Mouse (Mus musculus) neural tube, embryonic 12.5 days (tissue): ENCODE measurements around the gene Actr8. TPM values are rescaled to one million over a fixed set of nuclear protein-coding genes. Genes with fewer than 3 reads are reported as not detected.

Experiments used
- ATAC-seq: fragments of 200-750 bp; cut with Nextera tagmentation; 2 replicates; pipeline ENCODE4 v1.8.0; 2017; ENCODE audit warnings: low read depth, mild to moderate bottlenecking, moderate TSS enrichment, moderate library complexity; ENCODE audit not compliant: low FRiP score
- H3K27ac ChIP-seq: fragments of 300-500 bp; sonication (generic); 2 replicates; pipeline ENCODE4 v1.5.1; 2016
- H3K27me3 ChIP-seq: fragments of 300-500 bp; sonication (generic); replicated peaks from 2 replicates; pipeline ENCODE4 v1.6.1; 2016; ENCODE audit warnings: mild to moderate bottlenecking
- H3K36me3 ChIP-seq: fragments of 300-500 bp; sonication (generic); 2 replicates; pipeline ENCODE4 v1.6.1; 2016; ENCODE audit warnings: mild to moderate bottlenecking
- H3K4me1 ChIP-seq: fragments of 300-500 bp; sonication (generic); 2 replicates; pipeline ENCODE4 v1.6.1; 2016
- H3K4me2 ChIP-seq: fragments of 300-500 bp; sonication (generic); replicated peaks from 2 replicates; pipeline ENCODE4 v1.6.1; 2016; ENCODE audit warnings: mild to moderate bottlenecking
- H3K4me3 ChIP-seq: fragments of 300-500 bp; sonication (generic); 2 replicates; pipeline ENCODE4 v1.5.1; 2016
- H3K9ac ChIP-seq: fragments of 300-500 bp; sonication (generic); 2 replicates; pipeline ENCODE4 v1.6.1; 2016; ENCODE audit warnings: mild to moderate bottlenecking
- H3K9me3 ChIP-seq: fragments of 300-500 bp; sonication (generic); 2 replicates; pipeline ENCODE4 v1.6.1; 2016; ENCODE audit warnings: mild to moderate bottlenecking
- WGBS: fragments of 180-500 bp; shearing (Covaris S2); methylation state at CpG from one replicate; pipeline ENCODE4 v1.1.7; 2016; 5-methylcytosine and 5-hydroxymethylcytosine counted together
- microRNA-seq: library from miRNA; unstranded; fragments of <30 nt; microRNA quantifications from one replicate; pipeline ENCODE4, GENCODE M21; 2017
- polyA plus RNA-seq: library from polyadenylated mRNA; unstranded; fragments of >200 nt; fragmentation: Nextera tagmentation; extraction: Ambion mirVana; gene quantifications from 2 replicates; pipeline ENCODE4 v1.2.1, GENCODE M21; 2016

Gene Actr8
- polyA plus RNA-seq, 1 experiment from 2014 or later: 94.9 TPM

DNA sequence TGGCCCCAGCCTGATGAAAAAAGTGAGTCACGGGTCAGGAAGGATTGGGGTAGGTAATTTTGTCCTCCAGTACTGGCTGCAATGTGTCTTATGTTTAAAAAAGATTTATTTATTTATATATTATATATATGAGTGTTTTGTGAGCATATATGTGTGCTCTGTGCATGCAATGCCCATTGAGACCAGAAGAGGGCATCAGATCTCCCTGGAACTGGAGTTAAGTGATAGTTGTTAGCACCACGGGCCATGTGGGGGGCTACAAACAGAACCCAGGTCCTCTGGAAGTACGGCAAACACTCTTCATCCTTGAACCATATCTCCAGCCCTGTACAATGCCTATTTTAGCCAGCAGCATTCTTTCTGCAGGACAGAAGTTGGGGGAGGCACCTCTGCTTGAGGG is 69.9 kb downstream of the Actr8 start:
- H3K4me2 ChIP-seq: no peak overlapping the region
- no peak overlapping the region for H3K9ac ChIP-seq
- H3K9me3 ChIP-seq: no peaks in the 10 kb centered on the region
- no peak overlapping the region for H3K27ac ChIP-seq
- no peak overlapping the region for H3K4me3 ChIP-seq
- H3K27me3 ChIP-seq: no peaks in the 10 kb centered on the region
- H3K36me3 ChIP-seq: no peaks in the 10 kb centered on the region
- ATAC-seq: no peak
- no peaks in the 10 kb centered on the region for H3K4me1 ChIP-seq
- WGBS: 88% methylated on average over 3 of the region's 3 CpGs

- Histone ChIP-seq H3K27ac (no peak overlapping the region), H3K4me3 (no peak overlapping the region), H3K36me3 (no peaks in the 10 kb centered on the region), H3K4me2 (no peak overlapping the region), H3K9ac (no peak overlapping the region), H3K27me3 (no peaks in the 10 kb centered on the region), H3K4me1 (no peaks in the 10 kb centered on the region), H3K9me3 (no peaks in the 10 kb centered on the region)
- 90% methylated on average over 8 of the region's 8 CpGs for WGBS
- no peak for ATAC-seq
Measured at GRCm38 (mm10) chr14:30050280-30050679, 72.1 kb downstream of the Actr8 start.

- no peak for ATAC-seq
- H3K4me3 ChIP-seq: no peak overlapping the region
- H3K27me3 ChIP-seq: no peaks in the 10 kb centered on the region
- H3K4me2 ChIP-seq: no peak overlapping the region
- H3K9me3 ChIP-seq: no peaks in the 10 kb centered on the region
- H3K4me1 ChIP-seq: 0 out of 2 replicates have a peak, but pooled peaks cover 4% of the 10 kb centered on the region
- 84% methylated on average over 7 of the region's 7 CpGs for WGBS
- no peak overlapping the region for H3K9ac ChIP-seq
- H3K27ac ChIP-seq: no peak overlapping the region
- H3K36me3 ChIP-seq: no peaks in the 10 kb centered on the region
Measured at GRCm38 (mm10) chr14:30054922-30055321, 76.8 kb downstream of the Actr8 start.

Small RNA genes within 50 kb of the gene (microRNA-seq; reads per million reads assigned to microRNA genes)
- gene Mir6947: not detected

Other genes starting within 250 kb of the Actr8 start
- gene Selenok, start 10.0 kb upstream of the Actr8 start, polyA plus RNA-seq: 402 and 419 TPM in 2 replicates
- gene Il17rb, start 30.6 kb downstream of the Actr8 start, polyA plus RNA-seq: 1.0 and 1.4 TPM in 2 replicates
- gene Chdh, start 30.7 kb downstream of the Actr8 start, polyA plus RNA-seq: 0.05 and 0.24 TPM in 2 replicates